Mouse (Mus musculus): ENCODE measurements around the gene H13. TPM values are rescaled to one million over a fixed set of nuclear protein-coding genes. Genes with fewer than 3 reads are reported as not detected.

H13 gene
- polyA plus RNA-seq, 1 experiment: 82.8 TPM

DNA sequence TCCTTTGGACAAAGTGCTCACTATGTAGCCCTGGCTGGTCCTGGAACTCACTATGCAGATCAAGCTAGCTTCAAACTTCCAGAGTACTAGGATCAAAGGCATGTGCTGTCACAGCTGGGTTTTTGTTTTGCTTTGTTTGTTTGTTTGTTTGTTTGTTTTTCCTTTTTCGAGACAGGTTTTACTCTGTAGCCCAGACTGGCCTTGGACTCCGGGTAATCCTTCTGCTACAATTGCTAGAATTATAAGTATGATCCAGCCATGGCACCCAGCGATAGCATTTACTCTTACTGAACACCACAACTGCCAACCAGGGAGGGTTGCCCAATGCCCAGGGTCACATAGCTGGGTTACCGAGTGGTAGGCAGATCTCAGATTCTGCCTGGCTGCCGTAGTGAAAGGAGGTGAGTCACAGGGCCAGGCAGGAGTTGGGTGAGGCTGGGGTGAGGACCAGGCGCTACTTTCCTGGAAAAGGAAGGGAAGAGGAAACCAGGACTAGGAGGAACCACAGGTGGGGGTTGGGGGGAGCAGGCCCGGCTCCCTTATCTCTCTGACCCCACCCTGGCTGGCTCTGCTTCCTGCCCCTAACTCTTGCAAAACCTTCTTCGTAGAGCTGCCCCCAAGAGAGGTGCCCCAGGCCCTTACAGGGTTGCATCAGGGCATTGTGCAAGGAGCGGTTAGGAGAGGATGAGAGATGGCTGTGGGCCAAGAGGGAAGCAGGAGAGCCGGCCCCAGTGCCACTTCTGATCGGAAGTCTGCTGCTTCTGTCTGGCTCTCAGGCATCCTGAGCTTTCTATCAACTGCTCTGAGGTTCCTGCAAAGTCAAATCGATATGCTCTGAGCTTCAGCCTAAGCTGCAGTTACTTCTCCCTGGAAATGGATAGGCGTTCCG lies 72.1 kb downstream of the H13 start:
- peaks cover 7% of the 10 kb centered on the region for H3K27me3 ChIP-seq (ENCODE audit: control insufficient read depth, insufficient read depth, low read length)
- 28% methylated on average over 14 of the region's 14 CpGs for WGBS
- peaks cover 12% of the 10 kb centered on the region for H3K4me1 ChIP-seq (ENCODE audit: control insufficient read depth, insufficient read depth, insufficient read length)
- no peak for TF ChIP-seq CTCF (IDR thresholded peaks at IDR 0.05; ENCODE audit: extremely low read depth, insufficient read depth, insufficient read length, insufficient replicate concordance)
- no peak for TF ChIP-seq POLR2A (IDR thresholded peaks at IDR 0.05; ENCODE audit: low read depth, low read length)
- H3K36me3 ChIP-seq (ENCODE audit: control insufficient read depth, insufficient read depth, low read length): no peaks in the 10 kb centered on the region
- peak in 1 of 2 experiments; percentile 10 for DNase-seq (ENCODE audit: low read depth in 1 of 2, low spot score in 2 of 2)
- H3K4me3 ChIP-seq (ENCODE audit: extremely low read depth, insufficient read depth, insufficient read length): no peak overlapping the region
- H3K27ac ChIP-seq (ENCODE audit: insufficient read depth, low read length): peak overlapping the region; percentile 54

DNA sequence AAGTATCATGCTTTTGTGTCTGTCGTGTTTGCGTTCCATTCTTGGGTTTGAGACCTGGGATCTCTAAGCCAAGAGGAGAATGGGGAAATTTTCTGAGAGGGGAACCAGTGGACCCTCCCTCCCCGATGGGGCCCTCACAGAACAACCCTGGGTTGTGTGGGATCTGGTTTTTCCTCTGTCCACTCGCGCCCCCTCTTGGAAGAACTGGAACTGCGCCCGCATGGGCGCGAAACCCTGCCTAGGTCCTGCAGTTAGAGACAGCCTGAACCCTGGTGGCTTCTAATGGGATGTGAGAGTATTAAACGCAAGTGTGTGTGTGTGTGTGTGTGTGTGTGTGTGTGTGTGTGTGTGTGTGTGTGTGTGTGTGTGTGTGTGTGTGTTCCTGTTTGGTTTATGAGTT lies 73.2 kb downstream of the H13 start:
- H3K27me3 ChIP-seq (ENCODE audit: control insufficient read depth, insufficient read depth, low read length): peaks cover 7% of the 10 kb centered on the region
- no peak for DNase-seq (ENCODE audit: low read depth in 1 of 2, low spot score in 2 of 2)
- H3K4me3 ChIP-seq (ENCODE audit: extremely low read depth, insufficient read depth, insufficient read length): no peak overlapping the region
- H3K27ac ChIP-seq (ENCODE audit: insufficient read depth, low read length): no peak overlapping the region
- no peaks in the 10 kb centered on the region for H3K36me3 ChIP-seq (ENCODE audit: control insufficient read depth, insufficient read depth, low read length)
- H3K4me1 ChIP-seq (ENCODE audit: control insufficient read depth, insufficient read depth, insufficient read length): peaks cover 10% of the 10 kb centered on the region; the same call in 1 of the 2 replicates
- TF ChIP-seq POLR2A (IDR thresholded peaks at IDR 0.05; ENCODE audit: low read depth, low read length) (no peak), CTCF (IDR thresholded peaks at IDR 0.05; ENCODE audit: extremely low read depth, insufficient read depth, insufficient read length, insufficient replicate concordance) (peak; percentile 27; the same call in 1 of the 2 replicates)
- WGBS: 16% methylated on average over 10 of the region's 10 CpGs

DNA sequence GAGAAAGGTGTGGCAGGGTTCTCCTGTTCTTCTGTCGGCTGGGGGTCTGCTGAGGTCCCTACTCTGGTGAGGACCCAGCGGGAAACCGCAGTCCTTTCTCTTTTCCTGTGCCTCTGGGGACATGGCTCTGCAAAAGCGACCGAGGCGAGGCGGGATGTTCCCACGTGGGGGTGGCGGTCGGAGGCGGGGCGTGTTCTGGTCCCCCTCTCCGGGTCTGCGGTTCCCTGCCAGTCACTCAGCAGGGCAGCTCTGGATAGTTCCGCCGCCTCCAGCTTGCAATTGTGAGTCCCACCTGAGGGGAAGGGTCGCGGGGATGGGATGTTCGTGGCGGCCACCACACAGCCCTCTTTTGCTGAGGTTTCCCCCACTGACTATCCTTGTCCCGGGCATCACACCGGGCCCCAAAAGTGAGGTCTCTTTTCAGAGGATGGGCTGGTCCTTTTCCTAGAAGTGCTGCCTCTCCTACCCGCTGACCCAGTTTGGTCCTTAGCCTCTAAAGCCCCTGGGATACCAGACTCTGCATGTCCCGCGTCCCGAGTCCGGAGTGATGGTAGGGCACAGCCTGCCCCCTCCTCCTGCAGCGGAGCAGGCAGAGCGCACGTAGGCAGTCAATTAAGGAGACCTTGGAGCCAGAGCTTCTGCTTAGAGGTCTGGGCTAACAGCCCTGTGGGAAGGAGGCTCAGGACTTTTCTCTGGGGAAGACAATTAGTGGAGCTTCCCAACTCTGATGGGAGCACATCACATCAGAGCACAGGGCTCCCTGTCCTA lies 84.9 kb downstream of the H13 start, which contains the start of gene Cox4i2:
Gene Cox4i2 (plus strand): TSS at position 230 of the 768 bp plus-strand sequence.
- Histone ChIP-seq H3K27ac (ENCODE audit: insufficient read depth, low read length) (no peak within 1 kb of the TSS), H3K36me3 (ENCODE audit: control insufficient read depth, insufficient read depth, low read length) (no peaks in the 10 kb centered on the region), H3K4me3 (ENCODE audit: extremely low read depth, insufficient read depth, insufficient read length) (no peak within 1 kb of the TSS), H3K4me1 (ENCODE audit: control insufficient read depth, insufficient read depth, insufficient read length) (no peaks in the 10 kb centered on the region; the same call in 1 of the 2 replicates), H3K27me3 (ENCODE audit: control insufficient read depth, insufficient read depth, low read length) (peaks cover 6% of the 10 kb centered on the region)
- DNase-seq (ENCODE audit: low read depth in 1 of 2, low spot score in 2 of 2): no peak
- 14% methylated on average over 30 of the region's 30 CpGs for WGBS
- TF ChIP-seq CTCF (IDR thresholded peaks at IDR 0.05; ENCODE audit: extremely low read depth, insufficient read depth, insufficient read length, insufficient replicate concordance): no peak
- no peak for TF ChIP-seq POLR2A (IDR thresholded peaks at IDR 0.05; ENCODE audit: low read depth, low read length)

DNA sequence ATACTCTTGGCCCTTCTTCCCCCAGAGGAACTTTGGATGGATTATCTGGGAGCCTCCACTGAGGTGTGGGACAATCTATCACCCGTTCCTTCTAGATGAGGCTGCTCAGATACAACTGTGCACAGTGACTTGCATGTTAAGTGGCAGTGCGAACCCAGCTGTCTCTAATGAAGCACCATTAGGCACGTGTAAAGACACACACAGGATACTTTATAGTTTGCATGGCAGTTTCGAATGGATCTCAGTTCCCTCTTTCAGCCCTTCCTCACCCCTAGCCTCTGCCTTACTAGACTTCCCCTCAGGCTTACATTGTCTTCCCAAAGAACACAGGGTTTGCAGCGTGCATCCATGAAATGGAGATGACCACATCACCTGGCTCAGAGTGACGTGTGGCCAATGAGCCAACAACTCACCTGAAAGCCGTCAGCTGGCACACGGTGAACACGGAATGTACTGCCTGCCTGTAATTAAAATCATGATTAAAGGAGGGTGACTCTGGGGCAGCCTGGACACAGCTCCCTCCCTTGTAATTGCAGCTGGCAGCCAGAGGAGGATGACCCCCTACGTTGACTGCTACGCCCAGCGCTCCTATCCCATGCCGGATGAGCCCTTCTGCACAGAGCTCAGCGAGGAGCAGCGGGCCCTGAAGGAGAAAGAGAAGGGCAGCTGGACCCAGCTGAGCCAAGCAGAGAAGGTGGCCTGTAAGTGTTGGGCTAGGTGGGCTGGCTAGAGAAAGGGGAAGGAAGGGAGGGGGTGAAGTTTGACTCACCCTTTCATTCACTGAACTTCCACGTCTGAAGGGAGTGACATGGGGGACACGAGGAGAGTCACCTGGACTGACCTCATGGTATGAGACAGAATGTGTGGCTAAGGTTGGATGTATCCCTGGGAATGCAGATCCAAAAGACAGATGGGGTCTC lies 87.5 kb downstream of the H13 start:
- H3K4me3 ChIP-seq (ENCODE audit: extremely low read depth, insufficient read depth, insufficient read length): no peak overlapping the region
- peaks cover 6% of the 10 kb centered on the region for H3K27me3 ChIP-seq (ENCODE audit: control insufficient read depth, insufficient read depth, low read length)
- no peak for DNase-seq (ENCODE audit: low read depth in 1 of 2, low spot score in 2 of 2)
- TF ChIP-seq CTCF (IDR thresholded peaks at IDR 0.05; ENCODE audit: extremely low read depth, insufficient read depth, insufficient read length, insufficient replicate concordance) (no peak), POLR2A (IDR thresholded peaks at IDR 0.05; ENCODE audit: low read depth, low read length) (no peak)
- no peaks in the 10 kb centered on the region for H3K36me3 ChIP-seq (ENCODE audit: control insufficient read depth, insufficient read depth, low read length)
- H3K4me1 ChIP-seq (ENCODE audit: control insufficient read depth, insufficient read depth, insufficient read length): no peaks in the 10 kb centered on the region; the same call in 1 of the 2 replicates
- WGBS: 48% methylated on average over 17 of the region's 17 CpGs
- H3K27ac ChIP-seq (ENCODE audit: insufficient read depth, low read length): no peak overlapping the region

DNA sequence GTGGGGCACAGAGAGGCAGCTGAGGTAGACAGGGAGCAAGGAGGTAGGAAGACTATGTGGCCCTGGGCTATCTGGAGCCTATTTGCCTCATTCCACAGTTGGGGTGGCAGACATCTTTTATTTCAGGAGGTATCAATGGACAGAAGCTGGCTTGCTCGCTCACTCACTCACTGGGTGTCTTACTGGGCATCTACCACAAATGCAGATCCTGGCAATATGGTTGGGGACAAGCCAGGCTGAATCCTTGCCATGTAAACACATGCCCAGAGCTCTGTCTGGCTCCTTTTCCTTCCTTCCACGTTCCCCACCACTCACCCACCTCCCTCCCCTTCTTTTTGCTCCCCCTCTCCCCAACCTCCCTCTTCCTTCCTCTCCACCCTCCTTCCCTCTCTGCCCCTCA lies 88.2 kb downstream of the H13 start:
- WGBS: 72% methylated on average over 2 of the region's 2 CpGs
- no peaks in the 10 kb centered on the region; the same call in 1 of the 2 replicates for H3K4me1 ChIP-seq (ENCODE audit: control insufficient read depth, insufficient read depth, insufficient read length)
- H3K4me3 ChIP-seq (ENCODE audit: extremely low read depth, insufficient read depth, insufficient read length): no peak overlapping the region
- H3K27ac ChIP-seq (ENCODE audit: insufficient read depth, low read length): no peak overlapping the region
- TF ChIP-seq CTCF (IDR thresholded peaks at IDR 0.05; ENCODE audit: extremely low read depth, insufficient read depth, insufficient read length, insufficient replicate concordance): no peak
- TF ChIP-seq POLR2A (IDR thresholded peaks at IDR 0.05; ENCODE audit: low read depth, low read length): no peak
- DNase-seq (ENCODE audit: low read depth in 1 of 2, low spot score in 2 of 2): no peak
- H3K27me3 ChIP-seq (ENCODE audit: control insufficient read depth, insufficient read depth, low read length): peaks cover 6% of the 10 kb centered on the region
- H3K36me3 ChIP-seq (ENCODE audit: control insufficient read depth, insufficient read depth, low read length): no peaks in the 10 kb centered on the region

Other genes starting within 250 kb of the H13 start
- not detected in 2 replicates for gene Defb23, start 204.8 kb upstream of the H13 start, polyA plus RNA-seq (2012; rRNA removed)
- not detected in 2 replicates for gene Defb20, start 192.4 kb upstream of the H13 start, polyA plus RNA-seq (2012; rRNA removed)
- not detected in 2 replicates for gene Defb22, start 179.3 kb upstream of the H13 start, polyA plus RNA-seq (2012; rRNA removed)
- gene Defb26, start 157.8 kb upstream of the H13 start, polyA plus RNA-seq (2012; rRNA removed): not detected in 2 replicates
- not detected in 2 replicates for gene Defb28, start 151.2 kb upstream of the H13 start, polyA plus RNA-seq (2012; rRNA removed)
- not detected in 2 replicates for gene Defb29, start 129.4 kb upstream of the H13 start, polyA plus RNA-seq (2012; rRNA removed)
- not detected in 2 replicates for gene Gm17416, start 100.1 kb upstream of the H13 start, polyA plus RNA-seq (2012; rRNA removed)
- not detected in 2 replicates for gene Defb21, start 96.7 kb upstream of the H13 start, polyA plus RNA-seq (2012; rRNA removed)
- not detected in 2 replicates for gene Defb19, start 89.1 kb upstream of the H13 start, polyA plus RNA-seq (2012; rRNA removed)
- not detected in 2 replicates for gene Defb45, start 70.1 kb upstream of the H13 start, polyA plus RNA-seq (2012; rRNA removed)
- not detected in 2 replicates for gene Defb36, start 65.1 kb upstream of the H13 start, polyA plus RNA-seq (2012; rRNA removed)
- gene Defb25, start 46.4 kb upstream of the H13 start, polyA plus RNA-seq (2012; rRNA removed): 0.65 TPM in 1 of 2 replicates, not detected in the other
- 8.6 and 9.8 TPM in 2 replicates for gene Rem1, start 42.5 kb upstream of the H13 start, polyA plus RNA-seq (2012; rRNA removed)
- gene Mcts2, start 17.6 kb downstream of the H13 start, polyA plus RNA-seq (2012; rRNA removed): 0.79 and 1.5 TPM in 2 replicates
- 53.5 and 84.4 TPM in 2 replicates for gene Id1, start 66.8 kb downstream of the H13 start, polyA plus RNA-seq (2012; rRNA removed)
- gene Cox4i2, start 84.7 kb downstream of the H13 start, polyA plus RNA-seq (2012; rRNA removed): 0.56 and 0.59 TPM in 2 replicates
- 36.2 and 57.4 TPM in 2 replicates for gene Bcl2l1, start 162.3 kb downstream of the H13 start, polyA plus RNA-seq (2012; rRNA removed)
- 2.0 and 2.2 TPM in 2 replicates for gene Tpx2, start 178.5 kb downstream of the H13 start, polyA plus RNA-seq (2012; rRNA removed)
- gene Mylk2, start 241.9 kb downstream of the H13 start, polyA plus RNA-seq (2012; rRNA removed): 0.23 and 0.34 TPM in 2 replicates

All from spleen, adult 2 months (tissue).